In genomic region chr7:139861411-139861810, GRCm38 (mm10) we compare ENCODE assay signal across 7 mouse cellular contexts. TPM values are rescaled to one million over a fixed set of nuclear protein-coding genes. Genes with fewer than 3 reads are reported as not detected.
A peak's percentile ranks its signal among the peaks of the same experiment; 100 is the strongest.
DNase-seq lines count a peak whose midpoint lies in the region; ATAC-seq lines count a peak whose summit lies in the region.

No protein-coding gene starts in this region.

- H3K9me3 ChIP-seq in forebrain, embryonic 14.5 days (replicated peaks; ENCODE audit: control insufficient read depth, low read length), result no peaks in the 10 kb centered on the region
- H3K9me3 ChIP-seq in limb, embryonic 10.5 days (replicated peaks), result no peaks in the 10 kb centered on the region

- no peak overlapping the region for H3K4me2 ChIP-seq in forebrain, embryonic 14.5 days (ENCODE audit: low read length)

- 23% methylated on average over 3 of the region's 3 CpGs for WGBS in forebrain, embryonic 14.5 days
- 32% methylated on average over 3 of the region's 3 CpGs for WGBS in limb, embryonic 10.5 days

- no peaks in the 10 kb centered on the region for H3K4me1 ChIP-seq in forebrain, embryonic 14.5 days (ENCODE audit: control insufficient read depth, insufficient read depth, low read length)
- no peaks in the 10 kb centered on the region for H3K4me1 ChIP-seq in limb, embryonic 10.5 days

- H3K9ac ChIP-seq in forebrain, embryonic 14.5 days (ENCODE audit: low read length), result no peak overlapping the region

- H3K36me3 ChIP-seq in forebrain, embryonic 14.5 days (ENCODE audit: control insufficient read depth, insufficient read depth, low read length), result no peaks in the 10 kb centered on the region
- H3K36me3 ChIP-seq in limb, embryonic 10.5 days, result no peaks in the 10 kb centered on the region

- no peak overlapping the region for H3K27ac ChIP-seq in forebrain, embryonic 14.5 days (ENCODE audit: low read depth, low read length)
- H3K27ac ChIP-seq in limb, embryonic 10.5 days, result no peak overlapping the region

- no peak overlapping the region for H3K4me3 ChIP-seq in forebrain, embryonic 14.5 days (ENCODE audit: low read depth, low read length)
- no peak overlapping the region for H3K4me3 ChIP-seq in limb, embryonic 10.5 days

- peak; percentile 32 for ATAC-seq in forebrain, embryonic 14.5 days

- no peaks in the 10 kb centered on the region for H3K27me3 ChIP-seq in forebrain, embryonic 14.5 days (replicated peaks; ENCODE audit: control insufficient read depth, insufficient read depth, low read length)
- H3K27me3 ChIP-seq in limb, embryonic 10.5 days (ENCODE audit: low read depth, poor library complexity, severe bottlenecking), result no peaks in the 10 kb centered on the region

- peak; percentile 52 for DNase-seq in urinary bladder, postnatal 25 days (ENCODE audit: low spot score)
- no peak for DNase-seq in urinary bladder, postnatal 10 days (ENCODE audit: low spot score)
- DNase-seq in c-Kit-negative CD71-positive TER-119-positive erythroid progenitor cells, embryonic 14.5 days (ENCODE audit: low read depth, low spot score), result peak; percentile 11
- DNase-seq in forebrain, embryonic 14.5 days (ENCODE audit: low spot score), result peak; percentile 87
- DNase-seq in hindlimb bud, embryonic 11.5 days (ENCODE audit: extremely low spot score, low read depth, low spot score), result peak; percentile 50
- peak; percentile 77 for DNase-seq in limb, embryonic 10.5 days (ENCODE audit: low spot score)
- peak; percentile 75 for DNase-seq in retina, embryonic 14.5 days (ENCODE audit: low spot score)

RNA-seq across cellular contexts. Expression of gene Adgra1, which starts 27.4 kb away (rescaled TPM):
- polyA plus RNA-seq in forebrain, embryonic 14.5 days (2014; fragmentation: Nextera tagmentation; extraction: Ambion mirVana), result 7.4 and 8.1 TPM in 2 replicates
- not detected in 2 replicates for polyA plus RNA-seq in limb, embryonic 10.5 days (2016; fragmentation: Nextera tagmentation; extraction: Ambion mirVana)

RNA-seq across cellular contexts. Expression of gene Kndc1, which starts 33.1 kb away (rescaled TPM):
- 7.0 and 8.7 TPM in 2 replicates for polyA plus RNA-seq in forebrain, embryonic 14.5 days (2014; fragmentation: Nextera tagmentation; extraction: Ambion mirVana)
- not detected in 2 replicates for polyA plus RNA-seq in limb, embryonic 10.5 days (2016; fragmentation: Nextera tagmentation; extraction: Ambion mirVana)
